Mouse (Mus musculus): Measurements from ENCODE around the gene Vmn1r37.

DNA sequence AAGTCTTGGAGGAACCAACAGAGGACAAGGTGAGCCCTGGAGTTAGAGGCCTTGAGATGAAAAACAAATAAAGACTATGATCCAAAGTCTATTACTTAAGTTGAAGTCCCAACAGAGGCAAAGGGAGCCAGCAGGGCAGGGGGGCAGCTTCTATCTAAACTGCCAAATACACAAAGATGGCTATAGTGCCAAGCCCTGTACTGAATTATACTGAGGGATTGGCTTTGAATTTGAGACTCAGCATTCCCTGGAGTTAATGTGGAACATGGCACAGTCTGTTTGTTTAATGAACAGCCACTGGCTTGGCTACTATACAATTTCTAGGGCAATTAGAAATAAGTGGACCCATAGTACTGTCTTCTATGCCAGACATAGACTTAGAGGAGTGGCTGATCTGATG is 20.3 kb upstream of the Vmn1r37 start:
- TF ChIP-seq CTCF (IDR thresholded peaks at IDR 0.05; ENCODE audit: low read depth, low read length) (no peak), POLR2A (IDR thresholded peaks at IDR 0.05; ENCODE audit: extremely low read depth, insufficient read depth, low read length) (no peak)

Measured in liver, adult 2 months (tissue).